Mouse (Mus musculus): ENCODE results near the gene Cdk14. TPM values are rescaled to one million over a fixed set of nuclear protein-coding genes. Genes with fewer than 3 reads are reported as not detected.

The Cdk14 gene
- polyA plus RNA-seq, 1 experiment: 2.6 TPM

- Histone ChIP-seq H3K36me3 (ENCODE audit: control insufficient read depth, insufficient read depth, low read length) (no peaks in the 10 kb centered on the region), H3K27me3 (replicated peaks; ENCODE audit: control insufficient read depth, insufficient read depth, low read length) (no peaks in the 10 kb centered on the region), H3K27ac (ENCODE audit: insufficient read depth, low read depth, low read length) (no peak overlapping the region), H3K4me1 (ENCODE audit: control insufficient read depth, insufficient read depth, low read length) (no peaks in the 10 kb centered on the region), H3K4me3 (ENCODE audit: insufficient read depth, low read depth, low read length) (no peak overlapping the region)
- 87% methylated on average over 7 of the region's 7 CpGs for WGBS
- no peak for TF ChIP-seq POLR2A (IDR thresholded peaks at IDR 0.05; ENCODE audit: low read depth, low read length)
- DNase-seq: no peak
These were observed 122.9 kb downstream of the Cdk14 start for GRCm38 (mm10) chr5:5297222-5297621.

DNA sequence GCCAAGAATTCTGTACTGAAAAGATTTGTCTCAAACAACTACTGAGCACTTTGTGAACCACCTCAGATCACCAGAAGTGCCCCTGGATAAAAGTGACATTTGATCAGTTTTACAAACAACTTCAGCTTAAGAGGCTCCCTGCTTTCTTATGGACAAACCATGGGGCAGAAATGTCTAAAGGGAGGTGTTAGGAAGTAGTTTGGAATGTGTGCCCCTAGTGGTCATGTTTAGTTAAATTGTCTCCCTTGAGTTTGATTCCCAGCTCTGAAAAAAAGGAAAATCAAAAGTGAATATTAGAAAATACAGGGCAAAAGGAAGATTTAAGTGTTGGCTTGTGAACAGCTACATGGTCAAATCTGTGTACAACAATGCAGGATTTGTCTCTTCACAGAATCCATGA is 123.3 kb downstream of the Cdk14 start:
- TF ChIP-seq POLR2A (IDR thresholded peaks at IDR 0.05; ENCODE audit: low read depth, low read length) (no peak), CTCF (conservative IDR thresholded peaks at IDR 0.05; ENCODE audit: insufficient read depth, insufficient read length, low read depth, low read length) (no peak)

GRCm38 (mm10) chr5:5292830-5293542 is 127.1 kb downstream of the Cdk14 start:
- Histone ChIP-seq H3K36me3 (ENCODE audit: control insufficient read depth, insufficient read depth, low read length) (no peaks in the 10 kb centered on the region), H3K27me3 (replicated peaks; ENCODE audit: control insufficient read depth, insufficient read depth, low read length) (no peaks in the 10 kb centered on the region), H3K4me3 (ENCODE audit: insufficient read depth, low read depth, low read length) (no peak overlapping the region), H3K4me1 (ENCODE audit: control insufficient read depth, insufficient read depth, low read length) (peaks cover 2% of the 10 kb centered on the region; the same call in 1 of the 2 replicates), H3K27ac (ENCODE audit: insufficient read depth, low read depth, low read length) (no peak overlapping the region)
- TF ChIP-seq CTCF (conservative IDR thresholded peaks at IDR 0.05; ENCODE audit: insufficient read depth, insufficient read length, low read depth, low read length) (no peak), POLR2A (IDR thresholded peaks at IDR 0.05; ENCODE audit: low read depth, low read length) (no peak)
- WGBS: 79% methylated on average over 8 of the region's 8 CpGs
- DNase-seq: no peak

More for the DNA sequence above, 123.3 kb downstream of the Cdk14 start:
- H3K27ac ChIP-seq (ENCODE audit: insufficient read depth, low read depth, low read length): no peak overlapping the region
- H3K36me3 ChIP-seq (ENCODE audit: control insufficient read depth, insufficient read depth, low read length): no peaks in the 10 kb centered on the region
- H3K4me1 ChIP-seq (ENCODE audit: control insufficient read depth, insufficient read depth, low read length): no peaks in the 10 kb centered on the region
- H3K27me3 ChIP-seq (replicated peaks; ENCODE audit: control insufficient read depth, insufficient read depth, low read length): no peaks in the 10 kb centered on the region
- DNase-seq: no peak
- H3K4me3 ChIP-seq (ENCODE audit: insufficient read depth, low read depth, low read length): no peak overlapping the region

GRCm38 (mm10) chr5:5291321-5291991 is 128.7 kb downstream of the Cdk14 start:
- Histone ChIP-seq H3K4me3 (ENCODE audit: insufficient read depth, low read depth, low read length) (no peak overlapping the region), H3K27me3 (replicated peaks; ENCODE audit: control insufficient read depth, insufficient read depth, low read length) (no peaks in the 10 kb centered on the region), H3K4me1 (ENCODE audit: control insufficient read depth, insufficient read depth, low read length) (peaks cover 2% of the 10 kb centered on the region; the same call in 1 of the 2 replicates), H3K27ac (ENCODE audit: insufficient read depth, low read depth, low read length) (no peak overlapping the region), H3K36me3 (ENCODE audit: control insufficient read depth, insufficient read depth, low read length) (no peaks in the 10 kb centered on the region)
- WGBS: 65% methylated on average over 6 of the region's 6 CpGs
- TF ChIP-seq CTCF (conservative IDR thresholded peaks at IDR 0.05; ENCODE audit: insufficient read depth, insufficient read length, low read depth, low read length): no peak
- no peak for TF ChIP-seq POLR2A (IDR thresholded peaks at IDR 0.05; ENCODE audit: low read depth, low read length)
- no peak for DNase-seq

DNA sequence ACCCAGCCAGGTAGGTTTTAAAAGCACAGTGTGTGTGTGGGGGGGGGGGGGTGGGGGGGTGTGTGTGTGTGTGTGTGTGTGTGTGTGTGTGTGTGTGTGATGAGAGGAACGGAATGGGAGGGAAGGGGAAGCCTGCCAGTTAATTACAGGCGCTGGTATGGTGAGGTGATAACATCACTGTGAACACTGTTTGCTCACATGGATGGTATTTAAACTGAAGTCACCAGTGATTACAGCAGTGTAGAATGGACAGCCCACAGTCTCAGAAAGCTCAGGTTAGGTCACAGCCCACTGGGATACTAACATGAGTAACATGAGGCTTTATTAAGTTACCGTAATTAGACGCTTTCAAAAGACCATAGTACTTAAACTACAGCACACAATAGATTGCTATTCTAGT is 129.4 kb downstream of the Cdk14 start:
- no peak for DNase-seq
- TF ChIP-seq CTCF (conservative IDR thresholded peaks at IDR 0.05; ENCODE audit: insufficient read depth, insufficient read length, low read depth, low read length): no peak
- TF ChIP-seq POLR2A (IDR thresholded peaks at IDR 0.05; ENCODE audit: low read depth, low read length): no peak
- Histone ChIP-seq H3K27me3 (replicated peaks; ENCODE audit: control insufficient read depth, insufficient read depth, low read length) (no peaks in the 10 kb centered on the region), H3K36me3 (ENCODE audit: control insufficient read depth, insufficient read depth, low read length) (no peaks in the 10 kb centered on the region), H3K4me3 (ENCODE audit: insufficient read depth, low read depth, low read length) (no peak overlapping the region), H3K4me1 (ENCODE audit: control insufficient read depth, insufficient read depth, low read length) (peaks cover 2% of the 10 kb centered on the region; the same call in 1 of the 2 replicates), H3K27ac (ENCODE audit: insufficient read depth, low read depth, low read length) (no peak overlapping the region)
- WGBS: 73% methylated on average over 4 of the region's 4 CpGs

- no peak overlapping the region for H3K4me3 ChIP-seq (ENCODE audit: insufficient read depth, low read depth, low read length)
- no peaks in the 10 kb centered on the region for H3K36me3 ChIP-seq (ENCODE audit: control insufficient read depth, insufficient read depth, low read length)
- DNase-seq: peak; percentile 31
- peaks cover 2% of the 10 kb centered on the region; the same call in 1 of the 2 replicates for H3K4me1 ChIP-seq (ENCODE audit: control insufficient read depth, insufficient read depth, low read length)
- WGBS: 44% methylated on average over 3 of the region's 3 CpGs
- TF ChIP-seq POLR2A (IDR thresholded peaks at IDR 0.05; ENCODE audit: low read depth, low read length): no peak
- TF ChIP-seq CTCF (conservative IDR thresholded peaks at IDR 0.05; ENCODE audit: insufficient read depth, insufficient read length, low read depth, low read length): no peak
- no peak overlapping the region for H3K27ac ChIP-seq (ENCODE audit: insufficient read depth, low read depth, low read length)
- no peaks in the 10 kb centered on the region for H3K27me3 ChIP-seq (replicated peaks; ENCODE audit: control insufficient read depth, insufficient read depth, low read length)
These were observed 134.2 kb downstream of the Cdk14 start for GRCm38 (mm10) chr5:5285876-5286275.

DNA sequence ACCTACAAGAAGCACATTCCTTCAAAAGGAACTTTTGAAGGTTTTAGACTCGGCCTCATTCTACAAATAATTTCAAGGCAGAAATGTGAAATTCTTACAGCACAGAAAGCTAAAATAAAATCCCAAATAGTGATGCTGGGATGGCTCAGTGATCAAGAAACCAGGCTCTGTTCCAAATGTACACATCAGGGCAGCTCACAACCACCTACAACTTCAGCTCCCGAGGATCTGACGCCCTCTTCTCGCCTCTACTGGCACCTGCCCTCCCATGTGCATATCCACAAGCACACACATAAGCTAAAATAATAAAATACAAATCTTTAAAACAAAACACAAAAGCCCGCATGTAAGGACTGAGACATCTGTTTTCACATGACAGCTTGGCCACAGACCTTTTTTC is 135.6 kb downstream of the Cdk14 start:
- no peaks in the 10 kb centered on the region for H3K36me3 ChIP-seq (ENCODE audit: control insufficient read depth, insufficient read depth, low read length)
- H3K27me3 ChIP-seq (replicated peaks; ENCODE audit: control insufficient read depth, insufficient read depth, low read length): no peaks in the 10 kb centered on the region
- WGBS: 85% methylated on average over 5 of the region's 5 CpGs
- TF ChIP-seq POLR2A (IDR thresholded peaks at IDR 0.05; ENCODE audit: low read depth, low read length): no peak
- no peak for TF ChIP-seq CTCF (conservative IDR thresholded peaks at IDR 0.05; ENCODE audit: insufficient read depth, insufficient read length, low read depth, low read length)
- no peak for DNase-seq
- H3K4me3 ChIP-seq (ENCODE audit: insufficient read depth, low read depth, low read length): no peak overlapping the region
- no peaks in the 10 kb centered on the region for H3K4me1 ChIP-seq (ENCODE audit: control insufficient read depth, insufficient read depth, low read length)
- H3K27ac ChIP-seq (ENCODE audit: insufficient read depth, low read depth, low read length): no peak overlapping the region

All from kidney, adult 2 months (tissue).